Mouse (Mus musculus): Measurements from ENCODE around the gene Olfr30. TPM values are rescaled to one million over a fixed set of nuclear protein-coding genes. Genes with fewer than 3 reads are reported as not detected.

The Olfr30 gene
- polyA plus RNA-seq, 1 experiment from 2014 or later = not detected

Other genes starting within 250 kb of the Olfr30 start
- not detected in 2 replicates for gene 4930438A08Rik, start 187.5 kb downstream of the Olfr30 start, polyA plus RNA-seq (2015; fragmentation: Nextera tagmentation; extraction: Ambion mirVana)
- 28.9 and 31.4 TPM in 2 replicates for gene Zfp692, start 155.2 kb downstream of the Olfr30 start, polyA plus RNA-seq (2015; fragmentation: Nextera tagmentation; extraction: Ambion mirVana)
- 38.1 and 40.5 TPM in 2 replicates for gene Zfp672, start 131.9 kb downstream of the Olfr30 start, polyA plus RNA-seq (2015; fragmentation: Nextera tagmentation; extraction: Ambion mirVana)
- gene Sh3bp5l, start 131.5 kb downstream of the Olfr30 start, polyA plus RNA-seq (2015; fragmentation: Nextera tagmentation; extraction: Ambion mirVana) = 43.9 and 48.0 TPM in 2 replicates
- gene Lypd8, start 83.2 kb downstream of the Olfr30 start, polyA plus RNA-seq (2015; fragmentation: Nextera tagmentation; extraction: Ambion mirVana) = 0.31 TPM in 1 of 2 replicates, not detected in the other
- not detected in 2 replicates for gene 1810065E05Rik, start 41.2 kb downstream of the Olfr30 start, polyA plus RNA-seq (2015; fragmentation: Nextera tagmentation; extraction: Ambion mirVana)
- gene Gm12253, start 29.7 kb downstream of the Olfr30 start, polyA plus RNA-seq (2015; fragmentation: Nextera tagmentation; extraction: Ambion mirVana) = not detected in 2 replicates
- gene Lypd9, start 9.3 kb downstream of the Olfr30 start, polyA plus RNA-seq (2015; fragmentation: Nextera tagmentation; extraction: Ambion mirVana) = not detected in 2 replicates
- not detected in 2 replicates for gene Olfr332, start 30.3 kb upstream of the Olfr30 start, polyA plus RNA-seq (2015; fragmentation: Nextera tagmentation; extraction: Ambion mirVana)
- not detected in 2 replicates for gene Olfr331, start 40.3 kb upstream of the Olfr30 start, polyA plus RNA-seq (2015; fragmentation: Nextera tagmentation; extraction: Ambion mirVana)
- gene Olfr330, start 72.6 kb upstream of the Olfr30 start, polyA plus RNA-seq (2015; fragmentation: Nextera tagmentation; extraction: Ambion mirVana) = not detected in 2 replicates
- gene Olfr329-ps, start 84.2 kb upstream of the Olfr30 start, polyA plus RNA-seq (2015; fragmentation: Nextera tagmentation; extraction: Ambion mirVana) = not detected in 2 replicates
- gene Olfr328, start 93.4 kb upstream of the Olfr30 start, polyA plus RNA-seq (2015; fragmentation: Nextera tagmentation; extraction: Ambion mirVana) = not detected in 2 replicates
- gene Olfr224, start 108.3 kb upstream of the Olfr30 start, polyA plus RNA-seq (2015; fragmentation: Nextera tagmentation; extraction: Ambion mirVana) = not detected in 2 replicates
- gene Olfr325, start 115.5 kb upstream of the Olfr30 start, polyA plus RNA-seq (2015; fragmentation: Nextera tagmentation; extraction: Ambion mirVana) = not detected in 2 replicates
- not detected in 2 replicates for gene Olfr324, start 132.8 kb upstream of the Olfr30 start, polyA plus RNA-seq (2015; fragmentation: Nextera tagmentation; extraction: Ambion mirVana)
- not detected in 2 replicates for gene 2210407C18Rik, start 153.8 kb upstream of the Olfr30 start, polyA plus RNA-seq (2015; fragmentation: Nextera tagmentation; extraction: Ambion mirVana)
- not detected in 2 replicates for gene Olfr323, start 168.2 kb upstream of the Olfr30 start, polyA plus RNA-seq (2015; fragmentation: Nextera tagmentation; extraction: Ambion mirVana)
- 0.10 TPM in 1 of 2 replicates, not detected in the other for gene Trim58, start 178.2 kb upstream of the Olfr30 start, polyA plus RNA-seq (2015; fragmentation: Nextera tagmentation; extraction: Ambion mirVana)
- not detected in 2 replicates for gene Olfr322, start 196.5 kb upstream of the Olfr30 start, polyA plus RNA-seq (2015; fragmentation: Nextera tagmentation; extraction: Ambion mirVana)
- not detected in 2 replicates for gene Olfr320, start 218.8 kb upstream of the Olfr30 start, polyA plus RNA-seq (2015; fragmentation: Nextera tagmentation; extraction: Ambion mirVana)
- not detected in 2 replicates for gene Olfr319, start 236.9 kb upstream of the Olfr30 start, polyA plus RNA-seq (2015; fragmentation: Nextera tagmentation; extraction: Ambion mirVana)